Mouse (Mus musculus): ENCODE results near the gene Vmn1r90.
"Not testable (repeated sequence)": the region's sequence is repeated elsewhere in the genome, so short reads cannot be mapped to it uniquely, and the experiment has no call there.

Vmn1r90 gene

DNA sequence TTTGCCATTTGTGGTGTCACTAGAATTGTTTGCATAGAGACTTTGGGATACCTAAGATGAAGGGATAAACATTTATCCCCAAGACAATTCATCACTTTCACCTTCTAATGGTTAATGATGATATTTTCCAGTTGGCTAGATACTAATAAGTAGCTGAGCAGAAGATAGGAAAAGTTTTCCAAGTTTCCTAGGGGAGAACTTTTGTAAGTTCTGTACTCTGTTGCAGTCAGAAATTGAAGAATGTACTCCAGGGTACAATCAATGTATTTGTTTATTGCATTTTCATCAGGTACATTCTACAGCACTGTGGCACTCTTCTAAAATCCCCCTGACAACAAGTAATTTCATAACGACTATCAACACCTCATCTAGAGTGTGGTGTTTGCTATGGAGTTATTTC, at the start of gene Vmn1r90:
TSS of gene Vmn1r90 (minus strand) at position 101 of the 400 bp plus-strand sequence.
- no peak for DNase-seq (ENCODE audit: low spot score)

- DNase-seq (ENCODE audit: low spot score): not testable (repeated sequence)
These were observed 29.7 kb upstream of the Vmn1r90 start for GRCm38 (mm10) chr7:14593009-14593408.

- DNase-seq (ENCODE audit: low spot score): no peak
These were observed 11.0 kb downstream of the Vmn1r90 start for GRCm38 (mm10) chr7:14552284-14552683.

DNA sequence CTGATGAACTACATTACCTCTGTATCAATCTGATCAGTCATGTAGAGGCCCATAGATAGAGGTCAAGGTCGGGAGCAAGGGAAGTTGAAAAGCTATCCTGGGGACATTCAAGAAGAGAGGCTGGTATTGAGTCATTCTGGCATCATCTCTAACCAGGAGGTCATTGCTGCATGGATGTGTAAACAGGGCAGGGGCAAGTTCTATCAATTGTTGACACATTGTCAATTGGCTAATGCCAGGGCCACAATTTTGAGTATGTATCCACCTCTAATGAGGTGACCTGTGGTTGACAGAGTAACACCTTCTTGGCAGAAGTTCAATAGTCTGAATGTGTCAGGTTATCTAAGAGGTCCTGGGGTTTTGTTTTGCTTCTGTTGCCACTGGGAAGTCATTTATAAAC, 38.0 kb downstream of the Vmn1r90 start:
- DNase-seq (ENCODE audit: low spot score): no peak

DNA sequence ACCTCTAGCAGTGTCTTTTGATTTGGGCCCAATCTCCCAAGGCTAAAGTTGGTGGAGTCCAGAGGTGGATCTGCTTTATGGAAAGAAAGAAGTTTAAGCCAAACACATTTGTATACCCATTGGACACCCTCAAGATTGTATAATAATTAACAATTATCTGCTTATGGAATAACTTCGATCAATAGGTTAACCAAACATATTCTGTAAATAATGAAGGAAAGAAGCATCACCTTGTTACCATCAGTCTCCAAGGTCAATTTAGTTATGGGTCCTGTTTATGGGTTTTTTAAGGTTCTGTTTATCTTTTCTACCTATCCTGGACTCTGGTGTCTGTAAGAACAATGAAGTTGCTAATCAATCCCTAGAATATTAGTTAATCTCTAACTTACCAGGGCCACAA, 40.7 kb downstream of the Vmn1r90 start:
- no peak for DNase-seq (ENCODE audit: low spot score)

GRCm38 (mm10) chr7:14518301-14518700, 45.0 kb downstream of the Vmn1r90 start:
- DNase-seq (ENCODE audit: low spot score): no peak

Data from left cerebral cortex, adult 11 months (tissue).